Mouse (Mus musculus) testis, postnatal 10 days (tissue): ENCODE data around the gene Mvb12b.
A peak's percentile ranks its signal among the peaks of the same experiment; 100 is the strongest.

Source experiments
- DNase-seq: peaks from one replicate; pipeline ENCODE4 v3.0.0; 2021; ENCODE audit warnings: low spot score

Gene Mvb12b

GRCm38 (mm10) chr2:33846635-33847034, 41.1 kb downstream of the Mvb12b start:
- DNase-seq = no peak

GRCm38 (mm10) chr2:33843642-33844041, 44.1 kb downstream of the Mvb12b start:
- no peak for DNase-seq

GRCm38 (mm10) chr2:33842983-33843577, 44.7 kb downstream of the Mvb12b start:
- no peak for DNase-seq

DNA sequence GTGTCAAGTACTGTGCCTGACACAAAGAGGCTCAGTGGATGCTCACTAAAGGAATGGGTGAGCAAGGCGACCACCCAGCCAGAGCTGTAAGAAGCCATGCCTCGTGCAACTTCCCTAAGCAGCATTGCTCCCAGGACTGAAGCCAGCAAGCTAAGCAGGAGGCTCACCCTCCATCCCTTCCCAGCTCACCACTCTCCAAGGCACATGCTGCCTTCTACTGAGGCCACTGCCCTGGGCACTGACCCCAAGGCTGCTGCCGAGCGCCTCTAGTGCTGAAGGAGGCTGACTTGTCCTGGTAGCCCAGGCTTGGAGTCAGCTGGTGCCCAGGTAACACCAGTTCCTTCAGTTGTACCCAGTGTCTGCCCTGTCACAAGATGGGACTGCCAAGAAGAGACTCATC, 45.8 kb downstream of the Mvb12b start:
- no peak for DNase-seq

DNA sequence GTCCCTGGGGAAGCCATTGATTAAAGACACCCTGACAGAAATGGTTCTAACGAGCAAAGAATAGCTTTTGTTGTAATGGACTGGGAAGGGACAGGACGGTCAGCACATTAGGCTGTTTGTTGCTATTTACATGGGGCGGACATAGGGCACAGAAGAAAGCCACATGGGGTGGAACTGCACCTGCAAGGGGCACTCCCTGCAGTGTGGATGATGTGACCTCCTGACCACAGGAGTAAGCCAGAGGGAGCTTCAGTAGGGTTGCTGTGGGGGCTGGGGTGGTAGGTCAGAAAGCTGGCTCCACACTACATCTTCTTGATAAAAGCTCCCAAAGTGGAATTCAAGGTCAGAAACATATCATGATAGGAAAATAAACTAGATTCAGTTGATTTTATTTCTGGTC, 47.3 kb downstream of the Mvb12b start:
- no peak for DNase-seq

- no peak for DNase-seq
These were observed 48.5 kb downstream of the Mvb12b start for GRCm38 (mm10) chr2:33839252-33839651.

DNA sequence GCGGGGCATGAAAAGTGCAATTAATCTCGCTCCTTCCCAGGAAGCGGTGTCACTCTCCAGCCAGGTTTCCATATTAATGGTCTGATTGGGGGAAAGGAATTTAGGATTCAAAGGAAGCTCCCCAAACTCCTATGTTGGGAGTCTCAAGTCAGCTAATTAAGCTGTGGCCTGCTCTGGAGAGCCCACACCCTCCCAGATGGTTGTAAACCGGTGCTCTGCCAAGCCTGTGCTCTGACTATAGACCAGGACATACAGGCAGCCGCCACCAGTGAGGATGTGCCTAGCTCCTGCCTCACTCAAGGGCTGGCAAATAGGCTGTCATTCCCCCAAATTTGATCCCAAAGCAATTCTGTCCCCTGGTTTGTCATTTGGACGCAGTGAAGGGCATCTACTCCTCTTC, 50.4 kb downstream of the Mvb12b start:
- no peak for DNase-seq

- DNase-seq = no peak
These were observed 51.0 kb downstream of the Mvb12b start for GRCm38 (mm10) chr2:33836660-33837213.

GRCm38 (mm10) chr2:33835038-33835437, 52.7 kb downstream of the Mvb12b start:
- DNase-seq = no peak

- DNase-seq = no peak
These were observed 53.8 kb downstream of the Mvb12b start for GRCm38 (mm10) chr2:33833902-33834301.

DNA sequence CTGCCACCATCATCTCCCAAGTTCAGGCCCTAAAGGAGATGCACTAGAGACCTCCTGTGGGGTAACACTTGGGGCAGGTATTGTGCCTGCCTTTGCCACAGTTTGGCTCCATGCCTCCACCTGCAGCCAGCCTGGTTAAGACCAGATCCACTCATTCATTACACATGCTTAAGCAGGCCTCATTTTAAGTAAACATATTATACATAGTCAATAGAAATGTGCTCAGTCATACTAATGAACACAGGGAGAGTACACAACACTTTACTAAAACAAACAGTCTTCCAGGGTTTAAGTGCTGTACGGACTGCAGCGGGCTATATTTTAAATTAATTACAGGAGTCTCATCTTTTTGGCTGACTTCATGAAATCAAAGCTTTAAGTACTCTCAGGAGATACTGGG, 57.9 kb downstream of the Mvb12b start:
- DNase-seq = no peak

- no peak for DNase-seq
These were observed 61.0 kb downstream of the Mvb12b start for GRCm38 (mm10) chr2:33826777-33827176.

DNA sequence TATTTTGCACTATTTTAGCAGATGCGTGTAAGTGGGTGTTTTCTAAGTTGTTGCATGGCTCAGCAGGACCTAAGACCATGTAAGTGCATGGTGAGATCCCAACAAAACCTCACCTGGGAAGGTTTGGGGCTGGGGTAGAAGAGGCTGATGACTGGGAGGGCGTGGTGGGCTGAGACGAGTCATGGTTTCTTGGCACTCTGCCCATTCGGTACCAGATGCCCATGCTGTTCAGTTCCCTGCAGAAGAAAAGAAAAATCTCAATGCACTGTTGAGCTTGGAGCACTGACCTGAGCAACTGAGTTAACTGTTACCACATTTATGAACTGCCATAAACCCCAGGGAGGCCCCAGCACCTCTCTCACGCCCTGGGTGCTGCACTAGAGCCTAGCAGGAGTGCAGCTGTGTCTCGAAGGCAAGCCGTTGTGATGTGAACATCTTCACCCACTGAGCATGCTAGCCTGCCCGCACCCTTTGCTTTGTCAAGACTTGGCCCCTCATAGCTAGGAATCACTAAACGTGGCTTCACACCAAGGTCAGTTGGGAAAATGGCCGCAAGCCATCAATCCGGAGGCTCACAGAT, 62.7 kb downstream of the Mvb12b start:
- DNase-seq = no peak

GRCm38 (mm10) chr2:33821677-33822607, 65.8 kb downstream of the Mvb12b start:
- peak; percentile 91 for DNase-seq

- no peak for DNase-seq
These were observed 67.3 kb downstream of the Mvb12b start for GRCm38 (mm10) chr2:33820450-33820849.

DNA sequence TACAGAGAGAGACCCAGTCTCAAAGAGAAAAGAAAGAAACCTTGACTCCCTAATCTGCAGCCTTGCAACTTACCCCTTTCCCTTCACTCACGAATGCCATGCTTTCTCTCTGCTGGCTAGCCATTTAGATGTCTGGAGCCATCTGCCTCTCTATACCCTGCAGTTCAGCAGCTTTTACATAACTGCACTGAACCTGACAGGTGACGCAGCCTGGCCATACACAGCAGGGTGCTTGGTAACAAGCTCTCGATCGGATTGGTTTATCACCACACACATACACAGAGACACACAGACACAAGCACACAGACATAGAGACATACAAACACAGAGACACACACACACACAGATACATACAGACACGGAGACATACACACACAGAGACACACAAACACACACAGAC, 67.7 kb downstream of the Mvb12b start:
- no peak for DNase-seq

GRCm38 (mm10) chr2:33818385-33818784, 69.4 kb downstream of the Mvb12b start:
- no peak for DNase-seq

DNA sequence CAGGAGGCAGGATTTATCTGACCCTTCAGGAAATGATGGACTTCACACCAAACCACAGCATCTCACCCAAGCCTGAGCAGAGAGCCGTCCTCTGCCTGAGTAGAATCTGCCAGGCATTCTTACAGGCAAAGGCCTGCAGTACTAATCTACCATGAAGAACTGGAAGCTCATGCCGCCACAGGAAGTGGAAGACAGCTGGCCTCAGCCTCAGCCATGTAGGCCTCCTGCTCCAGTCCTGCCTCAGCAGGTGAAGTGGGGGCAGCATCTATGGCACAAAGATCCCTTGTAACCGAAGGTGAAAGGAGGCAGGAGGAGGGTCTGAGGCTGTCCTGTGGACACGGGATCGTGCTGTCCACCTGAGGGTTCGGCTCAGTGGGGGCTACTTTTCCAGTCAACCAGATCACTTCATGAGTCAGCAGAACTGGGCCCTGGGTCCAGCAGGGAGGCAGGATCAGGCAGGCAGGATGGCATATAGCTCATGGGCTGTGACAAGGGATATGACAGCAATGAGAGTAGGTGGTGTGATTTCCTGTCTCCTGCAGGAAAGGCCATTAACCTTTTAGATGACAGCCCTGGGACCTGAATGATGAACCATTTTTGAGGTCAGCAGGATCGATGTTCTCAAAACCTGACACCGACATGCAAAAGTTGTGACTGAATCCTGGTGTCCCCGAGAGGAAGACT, 69.9 kb downstream of the Mvb12b start:
- no peak for DNase-seq

- DNase-seq = no peak
These were observed 70.7 kb downstream of the Mvb12b start for GRCm38 (mm10) chr2:33817080-33817479.

GRCm38 (mm10) chr2:33814581-33814980, 73.2 kb downstream of the Mvb12b start:
- no peak for DNase-seq

- no peak for DNase-seq
These were observed 74.1 kb downstream of the Mvb12b start for GRCm38 (mm10) chr2:33813501-33814240.

- no peak for DNase-seq
These were observed 74.8 kb downstream of the Mvb12b start for GRCm38 (mm10) chr2:33812980-33813379.
